Mouse (Mus musculus) cerebellum, adult 2 months (tissue): Measurements from ENCODE around the gene Th.

Source experiments
- CTCF ChIP-seq: fragments of 200-500 bp; IDR thresholded peaks from 2 replicates; pipeline ENCODE4 v1.5.1; 2011; ENCODE audit warnings: low read depth, mild to moderate bottlenecking, control low read depth, low read length, moderate library complexity, borderline replicate concordance; ENCODE audit not compliant: insufficient read depth
- POLR2A ChIP-seq: fragments of 200-500 bp; IDR thresholded peaks from 2 replicates; pipeline ENCODE4 v1.6.1; 2011; ENCODE audit warnings: low read length, control low read depth, borderline replicate concordance; ENCODE audit not compliant: insufficient read depth

GRCm38 (mm10) chr7:142937631-142938030, 6.7 kb upstream of the Th start:
- no peak for TF ChIP-seq CTCF
- no peak for TF ChIP-seq POLR2A
